Mouse (Mus musculus) liver, adult 2 months (tissue): ENCODE results near the gene Slfn5.

Experiments
- CTCF ChIP-seq: fragments of 200-500 bp; IDR thresholded peaks from 2 replicates; pipeline ENCODE4 v1.5.1; 2011; ENCODE audit warnings: low read depth, low read length, control low read depth
- POLR2A ChIP-seq: fragments of 200-500 bp; IDR thresholded peaks from 2 replicates; pipeline ENCODE4 v1.6.1; 2011; ENCODE audit warnings: low read length, control low read depth; ENCODE audit not compliant: insufficient read depth; ENCODE audit errors: extremely low read depth

GRCm38 (mm10) chr11:82929633-82929950 is 21.6 kb upstream of the Slfn5 start:
- TF ChIP-seq CTCF (no peak), POLR2A (no peak)
